Mouse (Mus musculus) gastrocnemius, postnatal 14 days (tissue): ENCODE results near the gene Akap2. TPM values are rescaled to one million over a fixed set of nuclear protein-coding genes. Genes with fewer than 3 reads are reported as not detected.
A peak's percentile ranks its signal among the peaks of the same experiment; 100 is the strongest.

Experiments
- DNase-seq: peaks from one replicate; pipeline ENCODE4 v3.0.0; 2021; ENCODE audit warnings: mixed read lengths
- intact Hi-C: fragments of 180-260 bp; cut with DNase I; formaldehyde crosslinking; loops from one replicate; pipeline ENCODE4 v1.15.1; 2025; ENCODE audit warnings: low total_unique reads
- total RNA-seq, 2 experiments: library from RNA; stranded (reverse); gene quantifications; 2 replicates each; pipeline ENCODE4 v1.2.3; 2021

Akap2 gene
- total RNA-seq, 2 experiments from 2014 or later: 36.1 to 37.1 TPM

DNA sequence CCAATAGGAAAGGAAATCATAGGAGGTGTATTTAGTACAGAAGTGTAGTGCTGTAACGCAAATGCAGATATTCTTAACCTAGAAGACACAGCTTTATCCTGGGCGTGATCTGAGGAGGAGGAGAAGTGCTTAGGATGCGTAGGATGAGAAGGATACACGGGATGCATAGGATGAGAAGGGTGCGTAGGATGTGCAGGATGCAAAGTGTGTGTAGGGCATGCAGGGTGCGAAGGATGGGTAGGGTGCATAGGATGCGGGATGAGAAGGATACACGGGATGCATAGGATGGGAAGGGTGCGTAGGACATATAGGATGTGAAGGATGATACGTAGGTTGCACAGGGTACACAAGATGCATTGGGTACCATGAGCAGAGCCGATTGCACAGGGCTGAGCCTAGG, 20.5 kb upstream of the Akap2 start:
- intact Hi-C loops: no loop called here
- DNase-seq: no peak

DNA sequence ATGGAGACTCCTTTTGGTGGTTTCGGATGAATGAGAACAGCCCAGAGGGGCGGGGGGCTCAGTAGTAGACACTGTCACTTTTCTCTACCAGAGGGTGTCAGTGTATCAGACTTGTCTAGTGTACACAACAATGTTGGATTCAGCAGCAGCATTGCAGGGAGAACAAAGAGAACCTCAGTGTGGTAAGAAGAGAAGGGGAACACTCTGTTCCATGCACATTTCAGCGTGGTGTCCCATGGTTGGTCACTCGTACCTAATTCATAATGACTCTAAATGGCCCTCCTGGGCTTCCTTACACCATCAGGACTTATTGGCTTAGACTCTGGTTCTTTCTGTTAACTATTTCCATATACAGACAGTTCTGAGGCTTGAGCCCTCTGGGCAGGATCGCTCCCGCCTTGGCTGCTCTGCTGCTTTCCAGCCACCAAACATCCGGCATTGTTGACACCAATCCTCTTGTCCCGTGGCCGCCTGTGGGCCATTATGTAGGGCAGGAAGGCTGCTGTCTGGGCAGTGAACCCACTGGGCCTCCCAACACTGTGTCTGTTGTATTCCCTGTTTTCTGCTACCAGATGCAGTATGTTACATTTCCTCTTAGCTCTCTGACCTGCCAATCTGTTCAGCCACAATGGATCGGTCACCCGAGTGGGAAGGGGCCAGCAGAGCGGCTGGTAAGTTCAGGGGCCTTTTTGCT, 19.4 kb upstream of the Akap2 start:
- no peak for DNase-seq
- intact Hi-C loops: no loop called here

DNA sequence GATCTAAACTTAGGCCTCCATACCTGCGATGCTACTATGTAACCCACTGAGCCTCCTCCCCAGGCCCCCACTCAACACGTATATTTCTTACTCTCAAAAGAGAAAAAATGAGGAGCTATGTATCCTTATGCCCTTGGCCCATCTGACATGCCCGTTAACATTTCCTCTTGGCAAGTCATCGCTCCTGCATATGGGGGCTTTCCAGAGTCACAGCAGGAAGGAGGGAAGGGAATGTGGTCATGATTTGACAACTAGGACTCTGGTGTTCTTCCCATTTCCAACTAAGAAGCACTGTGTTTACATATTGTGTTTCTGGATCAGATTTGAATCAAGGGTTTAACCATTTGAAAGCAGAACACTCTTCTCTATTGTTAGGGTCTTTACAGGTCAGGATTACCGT, 15.9 kb upstream of the Akap2 start:
- intact Hi-C loops: no loop called here
- DNase-seq: no peak

DNA sequence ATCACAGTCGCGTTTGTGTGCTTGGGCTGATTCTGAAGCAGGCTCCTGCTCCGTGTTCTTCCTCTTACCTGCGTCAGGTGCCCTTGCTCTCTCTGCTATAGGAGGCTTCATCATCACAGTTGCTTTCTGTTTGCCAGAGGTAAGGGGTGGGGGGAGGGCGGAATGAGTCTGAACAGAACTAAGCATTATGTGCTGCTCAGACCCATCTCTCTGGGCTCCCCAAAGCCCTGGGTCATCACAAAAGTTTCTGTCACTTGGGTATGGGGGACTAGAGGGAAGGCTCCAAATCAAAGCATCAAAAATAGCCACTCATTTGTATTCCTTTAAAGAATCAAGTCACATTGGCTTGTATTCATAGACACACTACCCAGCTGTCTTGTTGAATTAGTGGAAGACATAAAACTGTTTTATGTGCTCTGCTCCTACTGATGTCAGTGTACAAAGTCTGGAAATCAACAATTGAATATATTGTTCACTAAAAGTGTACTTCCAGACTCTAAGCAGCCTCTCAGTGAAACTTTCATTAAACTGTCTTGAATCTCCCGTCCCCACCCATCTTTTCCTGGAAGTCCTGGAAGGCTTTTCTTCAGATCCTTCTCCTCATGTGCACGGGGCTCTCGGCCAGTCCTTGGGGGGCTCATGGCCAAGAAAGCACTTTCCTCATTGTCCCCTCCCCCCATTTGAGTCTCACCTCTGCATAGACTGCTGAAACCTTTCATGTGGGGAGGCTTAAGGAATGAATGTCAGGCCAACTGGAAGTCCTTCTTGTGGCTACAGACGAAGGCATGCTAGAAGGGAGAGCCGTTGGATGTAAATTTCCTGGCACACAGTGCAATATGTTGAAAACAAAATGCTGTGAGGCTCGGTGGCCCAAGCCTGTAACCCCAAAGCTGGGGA, 13.6 kb upstream of the Akap2 start:
- intact Hi-C loops: no loop called here
- DNase-seq: no peak

DNA sequence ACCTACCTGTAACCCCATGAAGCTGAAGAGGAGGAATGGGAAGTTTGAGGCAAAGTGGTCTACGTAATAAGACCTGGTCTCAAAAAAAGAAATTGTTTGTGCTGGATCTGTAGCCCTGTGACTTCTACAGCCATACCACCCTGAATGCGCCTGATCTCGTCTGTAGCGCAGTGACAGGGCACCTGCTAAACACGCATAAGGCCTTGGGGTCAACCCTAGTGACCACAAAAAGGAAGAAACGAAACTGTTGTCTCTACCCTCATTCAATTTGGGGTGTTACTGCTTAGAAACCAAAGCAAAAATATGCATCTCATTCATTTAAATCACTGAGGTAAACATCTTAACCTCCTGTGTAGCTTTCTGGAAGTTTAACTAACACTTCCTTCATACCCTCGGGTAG, 12.9 kb upstream of the Akap2 start:
- intact Hi-C loops: no loop called here
- DNase-seq: no peak

DNA sequence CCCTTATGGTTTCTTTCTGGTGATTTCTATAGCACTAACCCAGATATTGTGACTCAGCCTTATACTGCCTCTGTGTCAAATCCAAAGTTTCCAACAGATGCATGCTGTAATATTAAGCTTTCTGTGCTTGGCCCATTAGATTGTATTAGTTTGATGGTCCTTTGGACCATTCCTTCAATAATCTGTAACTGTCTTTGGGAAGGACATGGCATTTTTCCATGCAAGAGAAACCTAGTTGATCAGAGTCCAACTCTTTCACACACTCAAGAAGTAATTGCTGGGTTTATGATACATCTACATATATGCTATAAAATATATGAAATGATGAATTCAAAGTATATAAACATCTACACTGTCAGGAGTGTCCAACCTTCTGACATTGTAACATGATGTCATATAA, 1.6 kb upstream of the Akap2 start:
- no peak for DNase-seq
- intact Hi-C loops: no loop called here

DNA sequence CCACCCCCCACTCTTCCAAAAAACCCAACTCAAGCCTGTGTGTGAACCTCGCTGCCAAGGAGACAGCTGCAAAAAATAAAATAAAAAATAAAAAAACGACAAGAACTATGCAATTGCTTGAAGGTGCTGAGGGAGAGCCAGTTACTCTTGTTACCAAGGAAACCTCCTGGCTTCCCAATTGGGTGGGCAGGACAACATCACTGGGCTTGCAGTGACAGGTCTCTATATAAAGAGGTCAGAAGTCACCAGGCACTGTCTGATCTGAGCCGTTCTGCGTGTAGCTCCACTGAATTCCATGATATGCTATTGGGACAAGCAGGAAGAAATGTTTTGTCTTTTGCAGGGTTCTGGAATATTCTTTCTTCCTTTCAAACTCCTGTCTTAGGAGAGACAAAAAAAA, 722 bp upstream of the Akap2 start:
- DNase-seq: no peak
- intact Hi-C loops: no loop called here

DNA sequence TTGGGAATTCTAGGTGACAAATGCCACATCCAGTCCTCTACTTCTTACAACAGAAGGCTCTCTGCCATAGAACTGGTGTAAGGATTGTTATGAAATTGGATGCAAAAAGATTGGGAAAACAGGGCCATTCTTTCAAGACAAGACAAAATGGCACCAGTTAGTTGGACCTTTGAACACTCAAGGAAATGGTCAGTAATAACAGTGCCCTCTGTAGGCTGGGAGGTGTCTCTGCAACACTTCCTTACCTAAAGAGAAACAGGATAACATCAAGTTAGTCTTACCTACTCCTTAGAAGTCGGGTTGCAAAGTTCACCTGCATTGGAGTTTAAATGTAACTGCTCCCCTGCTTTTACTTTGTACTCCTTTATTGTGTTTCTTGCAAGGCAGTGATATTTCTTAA, 1.9 kb downstream of the Akap2 start:
- DNase-seq: no peak
- intact Hi-C loops: no loop called here

DNA sequence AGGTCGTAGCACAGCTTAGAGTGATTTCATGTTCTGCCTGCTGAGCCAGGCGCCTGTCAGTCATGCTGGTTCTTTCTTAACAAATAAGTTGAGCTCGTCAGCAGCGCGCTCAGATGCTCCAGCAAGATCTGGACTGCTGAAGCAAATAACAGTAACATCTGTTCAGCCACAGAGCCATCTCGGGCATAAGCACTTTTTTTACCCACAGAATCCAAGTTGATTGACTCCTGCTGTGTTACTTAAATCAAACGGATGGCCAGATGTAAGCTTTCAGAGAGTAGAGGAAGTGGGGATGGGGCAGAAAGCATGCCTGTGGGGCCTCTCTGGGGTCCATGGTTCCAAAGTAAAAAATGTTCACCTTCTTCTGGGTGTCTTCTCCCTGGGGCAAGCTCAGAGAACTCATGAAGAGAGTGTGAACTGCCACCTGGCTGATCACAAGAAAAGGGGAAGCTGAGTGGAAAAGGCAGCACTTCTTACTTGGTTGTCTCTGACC, 3.5 kb downstream of the Akap2 start:
- DNase-seq: no peak
- intact Hi-C loops: no loop called here

DNA sequence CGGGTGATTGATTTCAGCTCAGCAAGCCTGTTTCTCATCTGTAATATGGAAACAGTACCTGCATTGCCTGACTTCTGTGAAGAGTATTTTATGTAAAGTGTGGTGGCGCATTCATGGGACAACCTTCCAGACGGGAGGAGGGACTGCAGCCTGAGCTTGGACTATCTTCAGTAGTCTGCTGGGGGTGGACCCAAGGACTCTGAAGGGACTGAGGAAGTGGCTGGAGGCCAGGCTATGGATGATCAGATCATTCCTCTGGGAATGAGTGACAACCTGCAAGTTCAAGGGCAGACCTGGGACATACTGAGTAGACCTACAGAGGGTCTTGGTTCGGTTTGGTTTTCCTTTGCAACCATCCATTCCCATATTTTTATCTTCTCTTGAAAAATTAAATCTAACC, 4.8 kb downstream of the Akap2 start:
- no peak for DNase-seq
- intact Hi-C loops: no loop called here

DNA sequence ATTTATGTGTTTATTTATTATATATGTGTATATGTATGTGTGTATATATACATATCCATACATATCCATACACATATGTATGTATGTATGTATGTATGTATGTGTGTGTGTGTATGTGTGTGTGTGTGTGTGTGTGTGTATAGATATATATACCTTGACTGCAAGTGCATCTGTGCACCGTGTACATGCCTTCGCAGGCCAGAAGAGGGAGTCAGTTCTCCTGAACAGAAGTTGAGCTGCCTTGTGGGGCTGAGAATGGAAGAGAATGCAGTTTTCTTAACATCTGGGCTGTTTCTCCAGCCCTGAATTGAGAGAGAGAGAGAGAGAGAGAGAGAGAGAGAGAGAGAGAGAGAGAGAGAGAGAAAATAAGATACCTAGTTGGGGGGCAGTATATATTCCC, 6.2 kb downstream of the Akap2 start:
- intact Hi-C loops: no loop called here
- DNase-seq: no peak

DNA sequence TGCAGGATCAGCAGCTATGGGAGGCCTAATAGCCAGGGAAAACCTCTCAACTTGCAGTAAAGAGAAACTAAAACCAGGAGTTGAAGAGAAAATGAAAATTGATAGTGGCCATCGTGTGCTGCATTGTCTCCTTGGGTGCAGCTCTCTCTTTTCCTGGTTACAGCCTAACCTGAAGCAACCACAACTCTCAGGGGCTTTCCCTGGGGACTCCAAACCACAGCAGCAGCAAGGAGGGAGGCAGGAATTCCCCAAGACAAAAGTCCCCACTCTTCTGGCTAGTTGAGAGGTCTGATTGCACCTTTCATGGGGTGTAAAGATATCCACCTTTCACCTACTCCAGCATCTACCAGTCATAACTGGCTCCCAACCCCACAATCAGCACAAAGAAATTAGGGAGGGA, 8.1 kb downstream of the Akap2 start:
- DNase-seq: no peak
- intact Hi-C loops: no loop called here

DNA sequence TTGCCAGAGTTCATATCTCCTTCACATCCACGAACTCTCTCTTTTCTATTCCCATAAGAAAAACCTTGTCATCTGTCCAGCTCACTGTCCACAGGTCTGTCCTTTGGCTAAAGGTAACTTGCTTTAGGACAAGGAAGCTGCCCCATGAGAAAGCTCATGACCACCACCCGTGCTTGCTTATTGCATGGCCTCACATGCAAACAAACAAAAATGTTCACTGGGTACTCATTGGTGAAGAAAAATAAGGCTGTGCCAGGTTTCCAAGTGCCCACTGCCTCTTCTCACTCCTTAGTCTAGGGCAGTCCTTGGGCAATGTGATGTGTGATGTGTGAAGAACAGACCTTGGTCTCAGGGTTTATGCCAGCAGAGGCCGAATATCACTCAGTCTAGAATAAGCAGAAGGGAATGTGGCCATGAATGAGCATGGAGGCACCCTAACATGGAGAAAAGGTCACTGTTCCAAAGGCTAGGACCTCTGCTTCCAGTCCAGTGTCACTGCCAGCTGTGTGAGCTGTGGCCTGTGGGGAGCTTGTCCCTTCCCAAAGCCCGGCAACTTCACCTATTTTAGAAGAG, 11.2 kb downstream of the Akap2 start:
- DNase-seq: no peak
- intact Hi-C loops: no loop called here

DNA sequence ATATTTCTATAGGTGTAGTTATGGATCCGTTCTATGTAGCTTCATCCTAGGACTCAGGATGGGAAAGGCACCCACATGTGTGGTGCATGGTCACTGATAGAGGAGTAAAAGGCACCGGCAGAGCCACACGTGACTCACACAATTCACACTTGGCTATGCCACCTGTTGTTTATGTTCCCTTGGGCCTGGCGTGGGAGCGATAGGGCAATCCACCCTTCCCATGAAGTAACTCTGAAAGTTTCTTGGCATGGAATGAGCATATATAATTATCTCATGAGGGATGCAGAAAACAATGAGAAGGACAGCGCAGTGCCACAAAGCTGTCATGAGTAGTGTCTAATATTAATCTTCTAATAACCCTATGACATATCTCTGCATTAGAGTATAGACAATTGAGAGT, 12.6 kb downstream of the Akap2 start:
- intact Hi-C loops: no loop called here

DNA sequence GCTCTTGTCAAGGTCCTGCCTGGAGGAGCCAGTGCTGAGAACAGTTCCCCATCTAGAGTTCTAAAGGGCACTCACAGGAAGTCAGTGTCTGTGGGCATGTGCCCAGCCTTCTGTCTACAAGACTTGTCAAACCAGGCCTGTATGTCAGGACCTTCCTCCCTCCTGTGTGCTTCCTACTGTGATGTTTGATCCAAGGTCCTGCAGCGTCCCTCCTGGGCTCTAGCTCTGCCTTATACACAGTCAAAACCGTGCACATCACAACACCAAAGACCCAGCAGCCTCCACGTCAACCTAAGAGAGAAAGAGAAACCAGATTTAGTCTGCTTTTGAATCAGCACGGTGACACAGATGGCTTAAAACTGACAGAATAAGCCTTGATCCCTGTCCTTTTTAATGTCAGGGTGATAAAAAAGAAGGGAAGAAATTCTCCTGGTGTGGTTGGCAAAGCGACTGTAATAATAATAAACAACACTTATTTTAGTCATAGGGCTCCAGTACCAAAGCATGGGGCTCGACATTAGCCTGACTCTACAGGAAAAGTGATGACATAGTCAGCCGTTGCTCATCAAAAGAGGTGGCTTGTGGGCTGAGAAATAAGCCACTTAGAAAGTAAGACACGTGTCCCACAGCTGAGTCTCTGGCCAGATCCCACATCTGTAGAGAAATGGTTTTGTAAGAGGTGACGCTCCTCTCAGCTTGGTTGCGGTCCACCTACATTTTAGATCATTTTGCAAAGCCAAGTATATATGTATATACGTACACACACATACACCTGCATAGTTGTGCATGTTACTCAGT, 13.5 kb downstream of the Akap2 start:
- no peak for DNase-seq
- intact Hi-C loops: no loop called here

More for the DNA sequence above, 12.6 kb downstream of the Akap2 start:
- DNase-seq: no peak

DNA sequence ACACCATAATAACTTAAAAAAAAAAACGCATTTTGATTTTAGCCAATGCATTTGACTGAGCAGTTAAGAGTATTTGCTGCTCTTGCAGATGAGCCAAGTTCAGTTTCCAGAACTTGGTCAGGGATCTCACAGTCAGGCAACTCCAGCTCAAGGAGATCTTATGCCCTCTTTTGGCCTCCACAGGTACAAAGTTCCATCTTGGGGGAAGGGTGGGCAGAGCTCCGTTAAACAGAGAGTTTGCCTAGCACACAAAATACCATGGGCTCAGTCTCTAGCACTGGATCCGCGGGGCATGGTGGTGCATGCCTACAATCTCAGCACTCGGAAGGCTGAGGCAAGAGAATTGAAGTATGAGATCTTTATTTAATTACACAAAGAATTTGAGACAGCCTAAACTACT, 14.9 kb downstream of the Akap2 start:
- intact Hi-C loops: no loop called here

DNA sequence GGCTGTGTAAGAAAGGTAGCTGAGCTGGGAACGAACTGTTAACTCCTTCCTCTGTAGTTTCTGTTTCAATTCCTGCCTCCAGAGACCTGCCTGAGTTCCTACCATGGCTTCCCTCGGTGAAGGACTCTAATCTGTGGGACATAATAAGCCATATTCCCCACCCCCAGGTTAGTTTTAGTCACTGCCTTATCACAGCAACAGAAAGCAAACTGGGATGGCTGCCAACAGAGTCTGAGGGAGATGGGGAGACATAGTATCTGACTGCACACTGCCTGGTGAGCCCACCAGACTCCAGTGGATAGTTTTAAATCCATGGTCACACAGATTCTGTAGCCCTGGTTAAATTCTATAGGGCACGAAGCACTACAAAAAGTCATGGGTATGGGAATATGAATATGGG, 16.0 kb downstream of the Akap2 start:
- no peak for DNase-seq
- intact Hi-C loops: no loop called here

More for the DNA sequence above, 14.9 kb downstream of the Akap2 start:
- no peak for DNase-seq

DNA sequence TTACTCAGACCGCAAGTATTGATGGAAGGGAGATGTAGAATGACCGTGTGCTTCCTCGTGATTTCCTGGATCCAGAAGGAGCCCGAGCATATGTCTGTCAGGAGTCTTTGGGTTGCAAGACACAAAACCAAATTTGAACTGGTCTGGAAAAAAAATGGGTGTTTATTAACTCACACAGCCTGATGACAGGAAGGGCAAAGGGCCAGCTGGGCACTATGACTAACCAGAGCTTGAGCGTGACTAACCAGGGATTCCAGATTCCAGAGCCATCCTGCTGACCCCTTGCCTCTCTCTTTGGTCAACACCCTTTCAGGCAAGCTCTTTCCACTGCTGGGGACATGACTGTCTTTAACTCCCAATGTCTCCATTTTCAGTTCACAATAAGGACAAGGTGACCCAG, 18.0 kb downstream of the Akap2 start:
- intact Hi-C loops: no loop called here
- peak; percentile 20 for DNase-seq

DNA sequence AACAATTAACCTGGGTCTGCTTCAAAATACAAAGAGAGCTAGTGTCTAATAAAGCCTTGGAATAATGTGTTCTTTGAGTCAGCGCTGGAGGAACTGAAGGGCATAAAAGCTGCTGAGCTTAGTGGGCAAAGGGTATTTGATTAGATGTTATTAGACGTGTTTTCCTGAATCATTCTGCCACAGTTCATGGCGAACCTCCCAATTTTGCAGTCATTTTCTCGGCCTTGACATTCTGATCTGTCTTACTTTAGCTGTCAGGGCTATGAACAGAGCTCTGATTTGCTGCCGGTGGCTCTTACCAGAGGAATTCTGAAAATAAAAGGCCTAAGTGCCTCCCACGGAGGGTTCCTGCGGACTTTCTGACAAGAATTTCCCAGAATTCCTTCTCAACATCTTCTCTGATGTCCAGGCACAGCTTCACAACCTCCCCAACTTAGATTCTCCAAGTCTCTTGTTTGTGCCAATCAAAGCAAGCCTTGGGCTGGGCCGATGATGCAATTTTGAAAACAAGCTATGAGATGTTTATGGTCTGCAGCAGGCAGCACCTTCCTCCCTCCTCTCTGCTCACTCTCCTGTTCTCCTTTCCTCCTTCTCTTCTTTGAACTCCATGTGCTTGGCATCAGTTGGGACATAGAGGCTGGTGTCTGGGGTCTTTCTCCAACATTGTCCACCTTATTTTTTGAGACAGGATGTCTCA, 21.5 kb downstream of the Akap2 start:
- DNase-seq: no peak
- intact Hi-C loops: no loop called here
